Mouse (Mus musculus) liver, embryonic 16.5 days (tissue): ENCODE data around the gene Cplx3. TPM values are rescaled to one million over a fixed set of nuclear protein-coding genes. Genes with fewer than 3 reads are reported as not detected.

Experiments used
- ATAC-seq: fragments of 200-750 bp; cut with Nextera tagmentation; 2 replicates; pipeline ENCODE4 v1.8.0; 2017; ENCODE audit warnings: low read depth, mild to moderate bottlenecking, moderate number of reproducible peaks, moderate library complexity
- H3K27ac ChIP-seq: fragments of 300-500 bp; sonication (generic); 2 replicates; pipeline ENCODE4 v1.5.1; 2014; ENCODE audit warnings: mild to moderate bottlenecking, low read length
- H3K27me3 ChIP-seq: fragments of 300-500 bp; sonication (generic); 2 replicates; pipeline ENCODE4 v1.6.1; 2014; ENCODE audit warnings: low read depth, low read length, mixed read lengths; ENCODE audit not compliant: control insufficient read depth, insufficient read depth
- H3K36me3 ChIP-seq: fragments of 300-500 bp; sonication (generic); 2 replicates; pipeline ENCODE4 v1.6.1; 2014; ENCODE audit warnings: mild to moderate bottlenecking; ENCODE audit not compliant: control insufficient read depth, insufficient read depth
- H3K4me1 ChIP-seq: fragments of 300-500 bp; sonication (generic); 2 replicates; pipeline ENCODE4 v1.6.1; 2014; ENCODE audit warnings: low read depth, low read length, mixed read lengths; ENCODE audit not compliant: control insufficient read depth
- H3K4me2 ChIP-seq: fragments of 300-500 bp; sonication (generic); 2 replicates; pipeline ENCODE4 v1.6.1; 2014; ENCODE audit warnings: low read depth, low read length, mixed read lengths
- H3K4me3 ChIP-seq: fragments of 300-500 bp; sonication (generic); 2 replicates; pipeline ENCODE4 v1.5.1; 2014; ENCODE audit warnings: low read depth, mild to moderate bottlenecking, low read length
- H3K9ac ChIP-seq: fragments of 300-500 bp; sonication (generic); 2 replicates; pipeline ENCODE4 v1.6.1; 2014; ENCODE audit warnings: low read depth, low read length
- H3K9me3 ChIP-seq: fragments of 300-500 bp; sonication (generic); replicated peaks from 2 replicates; pipeline ENCODE4 v1.6.1; 2016; ENCODE audit warnings: low read length; ENCODE audit not compliant: control insufficient read depth
- WGBS: fragments of 180-500 bp; shearing (Covaris S2); extraction: QIAGEN DNeasy Blood & Tissue Kit; methylation state at CpG from one replicate; pipeline ENCODE4 v1.1.7; 2014; ENCODE audit not compliant: insufficient replicate concordance; 5-methylcytosine and 5-hydroxymethylcytosine counted together
- polyA plus RNA-seq: library from polyadenylated mRNA; unstranded; fragments of >200 nt; fragmentation: Nextera tagmentation; extraction: Ambion mirVana; gene quantifications from 2 replicates; pipeline ENCODE4 v1.2.1, GENCODE M21; 2015

Cplx3 gene
- polyA plus RNA-seq, 1 experiment from 2014 or later: not detected

DNA sequence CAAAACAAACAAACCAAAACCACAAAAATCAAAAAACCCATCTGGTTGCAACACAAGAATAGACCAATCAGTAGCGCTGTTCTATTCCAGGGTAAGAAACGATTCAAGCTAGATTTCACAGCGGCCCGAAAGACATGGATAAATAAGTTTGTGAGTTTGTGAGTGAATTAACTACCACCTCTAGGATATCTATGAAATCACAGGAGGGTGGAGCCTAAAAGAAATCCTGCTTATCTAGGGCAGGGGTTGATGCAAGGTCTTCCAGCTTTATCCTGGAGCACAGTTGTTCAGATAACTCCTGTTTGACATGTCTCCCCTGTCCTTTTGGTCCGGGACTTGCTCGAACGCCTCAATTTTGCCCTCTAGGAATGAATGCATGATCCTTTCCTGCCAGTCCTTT lies 45.8 kb downstream of the Cplx3 start:
- Histone ChIP-seq H3K9ac (peak overlapping the region; percentile 35; the same call in 1 of the 2 replicates), H3K36me3 (no peaks in the 10 kb centered on the region), H3K4me1 (peaks cover 16% of the 10 kb centered on the region), H3K4me2 (peak overlapping the region; percentile 85), H3K4me3 (peak overlapping the region; percentile 84), H3K27me3 (no peaks in the 10 kb centered on the region), H3K9me3 (no peaks in the 10 kb centered on the region), H3K27ac (no peak overlapping the region)
- ATAC-seq: no peak
- 20% methylated on average over 7 of the region's 7 CpGs for WGBS

DNA sequence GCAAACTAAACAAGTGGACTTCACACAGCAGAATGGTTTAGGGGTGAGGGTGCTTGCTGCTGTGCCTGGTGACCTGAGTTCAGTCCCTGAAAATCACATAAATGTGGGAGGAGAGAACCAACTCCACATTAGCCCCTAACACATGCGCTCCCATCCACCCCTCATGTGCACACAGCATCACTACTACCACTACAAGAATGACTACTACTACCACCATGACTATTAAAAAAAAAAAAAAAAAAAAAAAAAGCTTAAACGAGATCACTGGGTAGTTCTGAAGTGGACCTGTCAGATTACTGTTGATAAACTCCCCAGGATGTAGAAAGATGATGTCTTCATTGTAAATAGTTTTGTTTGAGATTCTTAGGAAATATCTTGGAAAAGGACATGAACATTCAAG lies 46.5 kb downstream of the Cplx3 start:
- H3K9me3 ChIP-seq: no peaks in the 10 kb centered on the region
- no peak overlapping the region for H3K4me2 ChIP-seq
- no peak overlapping the region for H3K9ac ChIP-seq
- H3K27me3 ChIP-seq: no peaks in the 10 kb centered on the region
- ATAC-seq: no peak
- H3K4me3 ChIP-seq: no peak overlapping the region
- no peak overlapping the region for H3K27ac ChIP-seq
- no peaks in the 10 kb centered on the region for H3K36me3 ChIP-seq
- peaks cover 15% of the 10 kb centered on the region for H3K4me1 ChIP-seq
- WGBS: 59% methylated on average over 2 of the region's 2 CpGs

DNA sequence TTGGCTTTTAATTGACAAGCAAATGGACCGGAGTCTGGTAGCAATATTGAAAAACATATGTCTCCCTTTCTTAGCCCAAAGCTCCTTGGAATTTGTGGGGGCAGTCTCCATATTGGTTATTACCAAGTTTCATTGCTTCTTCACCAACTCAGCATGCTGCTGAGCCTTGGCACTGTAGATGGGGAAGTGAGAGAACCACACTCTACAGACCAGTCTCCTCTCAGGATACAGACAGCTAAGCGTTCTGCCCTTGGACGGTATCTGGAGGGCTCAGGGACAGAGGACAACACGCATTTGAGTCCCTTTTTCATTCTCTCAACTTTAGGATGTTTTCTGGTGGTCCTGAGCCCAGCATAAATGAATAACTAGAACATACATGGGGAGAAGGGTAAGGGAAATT lies 47.5 kb downstream of the Cplx3 start:
- H3K4me2 ChIP-seq: no peak overlapping the region
- H3K4me3 ChIP-seq: no peak overlapping the region
- WGBS: 61% methylated on average over 4 of the region's 4 CpGs
- H3K4me1 ChIP-seq: peaks cover 15% of the 10 kb centered on the region
- H3K9me3 ChIP-seq: no peaks in the 10 kb centered on the region
- H3K27me3 ChIP-seq: no peaks in the 10 kb centered on the region
- no peaks in the 10 kb centered on the region for H3K36me3 ChIP-seq
- H3K27ac ChIP-seq: no peak overlapping the region
- H3K9ac ChIP-seq: no peak overlapping the region
- no peak for ATAC-seq

DNA sequence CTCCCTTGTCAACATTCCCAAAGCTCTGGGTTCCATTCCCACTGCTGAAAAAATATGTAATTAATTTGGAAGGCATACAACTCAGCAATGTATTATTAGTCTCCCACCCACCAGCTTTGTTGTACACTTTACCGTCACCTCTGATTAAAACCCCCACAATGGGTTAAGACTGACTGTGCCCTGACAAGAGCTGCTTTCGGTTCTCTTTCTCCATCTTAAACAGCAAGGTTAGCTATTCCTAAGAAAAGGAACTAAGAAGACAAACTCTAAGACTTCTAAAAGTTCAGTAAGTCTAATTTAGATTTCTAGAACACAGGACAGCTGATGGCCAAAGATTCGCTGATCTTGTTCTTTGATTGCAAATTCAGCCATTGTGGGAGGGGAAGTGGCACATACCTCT lies 48.9 kb downstream of the Cplx3 start:
- H3K27me3 ChIP-seq: no peaks in the 10 kb centered on the region
- WGBS: 58% methylated on average over 3 of the region's 3 CpGs
- no peak overlapping the region for H3K9ac ChIP-seq
- H3K4me1 ChIP-seq: peaks cover 15% of the 10 kb centered on the region
- no peak overlapping the region for H3K27ac ChIP-seq
- H3K4me3 ChIP-seq: no peak overlapping the region
- ATAC-seq: no peak
- H3K9me3 ChIP-seq: no peaks in the 10 kb centered on the region
- H3K36me3 ChIP-seq: no peaks in the 10 kb centered on the region
- H3K4me2 ChIP-seq: no peak overlapping the region

GRCm38 (mm10) chr9:57554753-57555152 lies 51.3 kb downstream of the Cplx3 start:
- Histone ChIP-seq H3K36me3 (no peaks in the 10 kb centered on the region), H3K27ac (no peak overlapping the region), H3K27me3 (no peaks in the 10 kb centered on the region), H3K9ac (no peak overlapping the region), H3K4me2 (no peak overlapping the region), H3K9me3 (no peaks in the 10 kb centered on the region), H3K4me1 (peaks cover 5% of the 10 kb centered on the region), H3K4me3 (no peak overlapping the region)
- 67% methylated on average over 3 of the region's 3 CpGs for WGBS
- no peak for ATAC-seq

- Histone ChIP-seq H3K9me3 (no peaks in the 10 kb centered on the region), H3K4me3 (no peak overlapping the region), H3K9ac (no peak overlapping the region), H3K27me3 (no peaks in the 10 kb centered on the region), H3K4me1 (peaks cover 5% of the 10 kb centered on the region), H3K27ac (no peak overlapping the region), H3K4me2 (no peak overlapping the region), H3K36me3 (no peaks in the 10 kb centered on the region)
- WGBS: 75% methylated on average over 11 of the region's 11 CpGs
- no peak for ATAC-seq
These were observed 53.0 kb downstream of the Cplx3 start for GRCm38 (mm10) chr9:57553119-57553518.

DNA sequence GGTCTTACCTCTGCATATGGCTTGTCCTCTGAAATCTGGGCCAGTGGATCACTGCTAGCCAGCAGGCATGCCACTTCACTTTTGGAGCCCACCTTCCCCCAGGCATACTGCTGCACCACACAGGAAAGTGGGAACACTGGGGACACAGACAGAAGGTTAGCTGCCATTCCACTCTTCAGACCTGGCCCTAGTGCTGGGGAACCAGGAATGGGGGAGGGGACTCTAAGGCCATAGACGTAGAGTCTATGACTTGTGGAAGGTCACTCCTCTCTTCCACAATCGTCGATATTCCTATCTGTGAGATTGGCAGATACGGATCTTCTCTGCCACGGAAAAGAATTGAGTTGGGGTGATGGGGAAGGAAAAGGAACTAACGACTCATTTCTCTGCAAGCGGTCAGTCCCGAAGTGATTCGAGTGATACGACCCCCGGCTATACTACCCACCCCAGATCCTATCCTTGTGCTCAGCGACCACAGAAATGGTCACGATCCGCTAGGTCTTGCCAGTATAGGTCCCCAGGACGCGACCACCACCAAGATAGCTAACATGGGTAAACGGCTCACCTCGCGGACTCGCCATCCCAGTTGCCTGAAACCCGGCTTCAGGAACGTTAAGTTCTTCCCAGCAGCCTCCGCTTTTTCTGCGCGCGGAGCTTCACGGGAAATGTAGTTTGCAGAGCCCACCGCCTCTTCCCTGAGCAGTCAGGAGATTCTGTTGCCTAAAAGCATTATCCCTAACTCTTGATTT lies 53.8 kb downstream of the Cplx3 start, which contains the start of gene Mpi:
Mpi (minus strand) TSS at position 625 of the 749 bp plus-strand sequence.
- Histone ChIP-seq H3K4me3 (peak within 1 kb of the TSS; percentile 69), H3K9ac (peak within 1 kb of the TSS; percentile 71), H3K36me3 (no peaks in the 10 kb centered on the region), H3K9me3 (no peaks in the 10 kb centered on the region), H3K4me1 (peaks cover 11% of the 10 kb centered on the region), H3K27ac (no peak within 1 kb of the TSS), H3K27me3 (no peaks in the 10 kb centered on the region), H3K4me2 (peak within 1 kb of the TSS; percentile 71)
- 2% methylated on average over 28 of the region's 28 CpGs for WGBS
- ATAC-seq: no peak

DNA sequence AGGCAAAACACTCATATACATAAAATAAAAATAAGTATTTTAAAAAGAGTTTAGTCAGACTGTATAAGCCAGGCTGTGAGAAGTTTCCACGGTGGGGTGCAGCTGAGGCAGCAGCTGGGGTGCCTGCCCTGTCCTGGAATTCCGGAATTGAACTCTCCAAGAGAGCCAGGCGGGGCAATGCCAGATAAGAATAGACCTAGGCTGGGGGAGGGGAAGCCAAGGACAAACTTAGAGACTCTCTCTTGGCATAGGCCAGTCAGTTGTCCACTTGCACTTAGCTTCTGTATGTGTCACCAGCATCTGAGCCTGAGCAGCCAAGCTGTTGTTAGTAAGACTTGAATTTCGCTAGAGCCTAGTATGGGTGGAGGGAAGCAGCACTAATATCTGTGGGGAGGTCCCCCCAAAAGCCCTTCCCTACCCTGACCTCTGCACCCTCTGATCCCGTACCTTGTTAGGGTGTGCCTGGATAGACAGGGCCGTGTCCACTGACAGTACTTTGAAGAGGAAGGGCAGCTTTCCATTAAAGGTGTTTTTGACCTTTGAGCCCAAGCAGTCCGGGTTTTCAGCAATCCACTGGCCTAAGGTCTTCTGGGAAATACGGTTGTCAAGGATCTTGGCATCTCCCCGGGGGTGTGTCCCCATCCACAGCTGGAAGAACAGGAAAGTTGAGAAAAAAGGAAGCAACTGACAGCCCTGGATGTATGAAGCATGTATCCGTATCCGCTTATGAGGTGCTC lies 55.8 kb downstream of the Cplx3 start:
- Histone ChIP-seq H3K4me1 (peaks cover 14% of the 10 kb centered on the region), H3K9ac (no peak overlapping the region), H3K9me3 (no peaks in the 10 kb centered on the region), H3K36me3 (no peaks in the 10 kb centered on the region), H3K27ac (no peak overlapping the region), H3K4me3 (no peak overlapping the region), H3K27me3 (no peaks in the 10 kb centered on the region), H3K4me2 (no peak overlapping the region)
- no peak; the same call in 1 of the 2 replicates for ATAC-seq
- WGBS: 70% methylated on average over 11 of the region's 11 CpGs
